Mouse (Mus musculus) CH12.LX (cell line): ENCODE measurements around the gene Exoc3l2. TPM values are rescaled to one million over a fixed set of nuclear protein-coding genes. Genes with fewer than 3 reads are reported as not detected.

Source experiments
- DNase-seq: peaks from one replicate; pipeline ENCODE4 v3.0.0-alpha.2; 2013; ENCODE audit errors: extremely low read depth
- H3K27ac ChIP-seq: 2 replicates; pipeline ENCODE4 v1.5.1; 2012; ENCODE audit warnings: low read depth, mild to moderate bottlenecking, control low read depth, moderate library complexity; ENCODE audit not compliant: insufficient read depth
- H3K27me3 ChIP-seq: replicated peaks from 2 replicates; pipeline ENCODE3; 2012; ENCODE audit warnings: inconsistent platforms
- H3K36me3 ChIP-seq, 2 experiments: replicated peaks in 1 of 2; 2 replicates each; pipeline versions ENCODE3 to v1.6.1; 2012; ENCODE audit warnings: inconsistent platforms in 1 of 2, low read length in 1 of 2, mild to moderate bottlenecking in 1 of 2, mixed read lengths in 1 of 2, moderate library complexity in 1 of 2; ENCODE audit not compliant: control insufficient read depth in 1 of 2, insufficient read depth in 1 of 2
- H3K4me1 ChIP-seq, 2 experiments: 2 replicates each; pipeline ENCODE4 v1.6.1; 2012; ENCODE audit warnings: inconsistent platforms in 1 of 2, moderate library complexity in 1 of 2; ENCODE audit not compliant: insufficient read depth in 2 of 2, control insufficient read depth in 1 of 2
- H3K4me2 ChIP-seq: 2 replicates; pipeline ENCODE4 v1.6.1; 2012; ENCODE audit warnings: low read depth, mild to moderate bottlenecking, control low read depth; ENCODE audit not compliant: poor library complexity, insufficient read depth, severe bottlenecking
- H3K4me3 ChIP-seq, 3 experiments: fragments of 150-350 bp in 1 of 3; sonication (generic) in 1 of 3; replicated peaks in 1 of 3; 2 replicates each; pipeline versions ENCODE3 to v1.5.1; 2011 to 2012; ENCODE audit warnings: low read depth in 2 of 3, low read length in 2 of 3, mild to moderate bottlenecking in 2 of 3, moderate library complexity in 2 of 3, control low read depth in 1 of 3, improper control_type of control experiment in 1 of 3, inconsistent platforms in 1 of 3, mixed read lengths in 1 of 3; ENCODE audit not compliant: poor library complexity in 1 of 3
- H3K79me2 ChIP-seq: replicated peaks from 2 replicates; pipeline ENCODE4 v1.6.1; 2012; ENCODE audit warnings: mild to moderate bottlenecking, moderate library complexity; ENCODE audit not compliant: control insufficient read depth, poor library complexity, insufficient read depth, severe bottlenecking; ENCODE audit errors: extremely low read depth
- H3K9ac ChIP-seq: 2 replicates; pipeline ENCODE4 v1.6.1; 2012; ENCODE audit warnings: low read depth, mild to moderate bottlenecking, control low read depth, moderate library complexity; ENCODE audit not compliant: insufficient read depth
- H3K9me3 ChIP-seq: replicated peaks from 2 replicates; pipeline ENCODE3; 2012; ENCODE audit warnings: low read length, inconsistent platforms, mixed read lengths
- BHLHE40 ChIP-seq: IDR thresholded peaks from 2 replicates; pipeline ENCODE4 v1.6.1; 2011; ENCODE audit warnings: mild to moderate bottlenecking, low read depth, low read length, improper control_type of control experiment
- E2F4 ChIP-seq: IDR thresholded peaks from 2 replicates; pipeline ENCODE4 v1.6.1; 2011; ENCODE audit warnings: low read depth, low read length, improper control_type of control experiment; ENCODE audit not compliant: insufficient replicate concordance
- JUND ChIP-seq: conservative IDR thresholded peaks from 2 replicates; pipeline ENCODE4 v1.6.1; 2011; ENCODE audit warnings: low read depth, low read length, improper control_type of control experiment
- MAX ChIP-seq: IDR thresholded peaks from 2 replicates; pipeline ENCODE4 v1.6.1; 2011; ENCODE audit warnings: low read length, improper control_type of control experiment
- MAZ ChIP-seq: IDR thresholded peaks from 2 replicates; pipeline ENCODE4 v1.6.1; 2012; ENCODE audit warnings: low read depth, mild to moderate bottlenecking, inconsistent platforms, low read length, improper control_type of control experiment, moderate library complexity
- MEF2A ChIP-seq: IDR thresholded peaks from 2 replicates; pipeline ENCODE4 v1.6.1; 2014; ENCODE audit warnings: low read depth, mild to moderate bottlenecking, inconsistent platforms, low read length, improper control_type of control experiment, borderline replicate concordance
- MXI1 ChIP-seq: IDR thresholded peaks from 2 replicates; pipeline ENCODE4 v1.6.1; 2011; ENCODE audit warnings: mild to moderate bottlenecking, low read depth, low read length, improper control_type of control experiment
- MYC ChIP-seq: IDR thresholded peaks from 2 replicates; pipeline ENCODE4 v1.6.1; 2011; ENCODE audit warnings: low read depth, mild to moderate bottlenecking, improper control_type of control experiment, low read length
- NELFE ChIP-seq: IDR thresholded peaks from 2 replicates; pipeline ENCODE4 v1.6.1; 2011; ENCODE audit warnings: low read depth, low read length, improper control_type of control experiment
- RAD21 ChIP-seq: IDR thresholded peaks from 2 replicates; pipeline ENCODE4 v1.6.1; 2011; ENCODE audit warnings: low read depth, mild to moderate bottlenecking, low read length, improper control_type of control experiment, moderate library complexity
- TCF12 ChIP-seq: IDR thresholded peaks from 2 replicates; pipeline ENCODE4 v1.6.1; 2014; ENCODE audit warnings: low read depth, mild to moderate bottlenecking, inconsistent platforms, low read length, improper control_type of control experiment
- UBTF ChIP-seq: IDR thresholded peaks from 2 replicates; pipeline ENCODE4 v1.6.1; 2012; ENCODE audit warnings: low read depth, mild to moderate bottlenecking, inconsistent platforms, low read length, improper control_type of control experiment, moderate library complexity
- USF2 ChIP-seq: conservative IDR thresholded peaks from 2 replicates; pipeline ENCODE4 v1.6.1; 2011; ENCODE audit warnings: low read depth, low read length, improper control_type of control experiment
- dilution Hi-C: fragments of 300-500 bp; cut with MboI; formaldehyde crosslinking; loops from 2 replicates; pipeline ENCODE4 v1.14.3; 2020; ENCODE audit warnings: low sequenced_read_pairs; ENCODE audit not compliant: extremely low pct_unique_long_range_greater_than_20kb, extremely low pct_ligation_motif_present
- in situ Hi-C: fragments of 300-500 bp; cut with MboI; formaldehyde crosslinking; loops from 3 replicates; pipeline ENCODE4 v1.14.3; 2019; ENCODE audit warnings: low sequenced_read_pairs, low pct_ligation_motif_present, low pct_unique_long_range_greater_than_20kb, mixed read lengths
- polyA plus RNA-seq: library from polyadenylated mRNA; unstranded; fragments of >175 nt; gene quantifications from 2 replicates; pipeline ENCODE4 v1.2.1, GENCODE M21; 2012; ENCODE audit warnings: low read depth; ENCODE audit not compliant: insufficient read length
- total RNA-seq, 2 experiments: library from RNA; depleted of rRNA; stranded (reverse); fragments of 300-350 nt in 1 of 2; fragments of >200 nt in 1 of 2; gene quantifications; 2 replicates each; pipeline ENCODE4 v1.2.3; 2012 to 2014

The Exoc3l2 gene
- total and polyA plus RNA-seq, 3 experiments: 0.08 TPM; not detected in 2

- Histone ChIP-seq H3K27me3 (no peaks in the 10 kb centered on the region), H3K9ac (no peak overlapping the region)
These were observed 60.8 kb downstream of the Exoc3l2 start for GRCm38 (mm10) chr7:19523757-19524419.

DNA sequence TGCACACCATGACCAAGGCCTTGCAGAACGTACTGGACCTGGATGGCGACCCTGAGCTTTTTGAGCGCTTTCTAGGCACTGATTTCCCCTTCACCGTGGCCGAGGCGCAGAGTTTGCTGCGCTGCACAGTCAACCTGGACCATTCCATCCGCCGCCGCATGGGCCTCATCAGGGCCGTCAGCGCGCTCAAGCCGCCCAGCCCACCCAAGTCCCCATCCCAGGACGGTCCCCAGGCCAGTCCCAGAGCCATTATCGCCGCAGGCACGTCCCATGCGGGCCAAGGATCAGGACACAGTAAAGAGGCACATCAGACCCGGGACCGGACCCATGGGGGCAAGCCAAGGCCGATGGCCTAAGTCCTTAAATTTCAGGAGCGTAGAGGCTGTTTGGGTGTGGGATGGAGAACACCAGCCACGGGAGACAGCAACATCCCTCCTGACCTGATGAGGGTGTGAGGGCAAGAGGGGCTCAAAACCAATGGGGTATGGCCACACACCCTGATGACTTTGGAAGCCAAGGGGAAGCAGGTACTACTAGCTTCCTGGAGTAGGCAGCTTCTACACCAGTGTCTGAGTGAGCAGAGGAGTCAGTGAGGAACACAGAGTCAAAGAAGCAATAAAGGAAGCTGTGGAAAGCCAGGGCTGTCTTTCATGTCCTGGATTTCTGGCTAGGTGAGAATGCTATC lies 61.4 kb downstream of the Exoc3l2 start:
- no peak overlapping the region for H3K4me3 ChIP-seq
- H3K79me2 ChIP-seq: no peaks in the 10 kb centered on the region
- no peaks in the 10 kb centered on the region for H3K27me3 ChIP-seq

More at GRCm38 (mm10) chr7:19523757-19524419, 60.8 kb downstream of the Exoc3l2 start:
- Histone ChIP-seq H3K4me1 (peaks cover 0 to 6% of the 10 kb centered on the region in 2 experiments; a peak in 1 of 4 replicates), H3K36me3 (peaks cover 16 to 60% of the 10 kb centered on the region in 2 experiments), H3K4me3 (no peak overlapping the region), H3K9me3 (peaks cover 14% of the 10 kb centered on the region), H3K27ac (no peak overlapping the region), H3K79me2 (no peaks in the 10 kb centered on the region), H3K4me2 (no peak overlapping the region)
- in situ Hi-C loops (no loop called here), dilution Hi-C loops (no loop called here)
- DNase-seq: no peak
- no peak for TF ChIP-seq UBTF
- no peak for TF ChIP-seq BHLHE40
- no peak for TF ChIP-seq RAD21
- TF ChIP-seq USF2: no peak
- TF ChIP-seq MXI1: no peak
- no peak for TF ChIP-seq E2F4
- TF ChIP-seq NELFE: no peak
- TF ChIP-seq MYC: no peak
- TF ChIP-seq TCF12: no peak
- no peak for TF ChIP-seq JUND
- no peak for TF ChIP-seq MAX
- no peak for TF ChIP-seq MAZ

More for the DNA sequence above, 61.4 kb downstream of the Exoc3l2 start:
- no peak for TF ChIP-seq MEF2A
- dilution Hi-C loops (no loop called here), in situ Hi-C loops (no loop called here)
- Histone ChIP-seq H3K9ac (no peak overlapping the region), H3K9me3 (peaks cover 14% of the 10 kb centered on the region), H3K36me3 (peaks cover 21 to 66% of the 10 kb centered on the region in 2 experiments), H3K4me1 (peaks cover 0 to 2% of the 10 kb centered on the region in 2 experiments; a peak in 1 of 4 replicates), H3K4me2 (no peak overlapping the region), H3K27ac (no peak overlapping the region)
- no peak for DNase-seq
